Mouse (Mus musculus): ENCODE data around the gene Rbl1. TPM values are rescaled to one million over a fixed set of nuclear protein-coding genes. Genes with fewer than 3 reads are reported as not detected.

Gene Rbl1
- polyA plus RNA-seq, 1 experiment, result 3.2 TPM

DNA sequence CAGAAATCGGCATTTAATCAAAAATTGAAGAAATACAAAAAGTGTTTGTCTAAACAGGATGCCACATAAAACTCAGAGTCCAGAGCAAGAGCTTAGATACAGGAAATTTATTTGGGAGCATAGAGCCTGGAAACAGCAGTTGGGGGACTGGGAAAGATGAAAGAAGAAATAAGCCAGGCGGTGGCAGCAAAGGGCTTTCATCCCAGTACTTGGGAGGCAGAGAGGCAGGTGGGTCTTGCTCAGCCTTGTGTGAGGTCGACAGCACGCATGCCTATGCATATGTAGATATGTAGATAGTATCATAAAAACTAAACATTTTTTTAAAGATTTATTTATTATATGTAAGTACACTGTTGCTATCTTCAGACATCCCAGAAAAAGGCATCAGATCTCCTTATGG lies 76.3 kb downstream of the Rbl1 start:
- DNase-seq, result peak; percentile 13
- Histone ChIP-seq H3K4me3 (ENCODE audit: insufficient read depth, low read depth, low read length) (no peak overlapping the region), H3K27me3 (replicated peaks; ENCODE audit: control insufficient read depth, insufficient read depth, low read length) (no peaks in the 10 kb centered on the region), H3K27ac (ENCODE audit: insufficient read depth, low read depth, low read length) (no peak overlapping the region), H3K4me1 (ENCODE audit: control insufficient read depth, insufficient read depth, low read length) (no peaks in the 10 kb centered on the region), H3K36me3 (ENCODE audit: control insufficient read depth, insufficient read depth, low read length) (no peaks in the 10 kb centered on the region)
- TF ChIP-seq POLR2A (IDR thresholded peaks at IDR 0.05; ENCODE audit: low read depth, low read length), result no peak
- TF ChIP-seq CTCF (conservative IDR thresholded peaks at IDR 0.05; ENCODE audit: insufficient read depth, insufficient read length, low read depth, low read length), result peak; percentile 48
- 61% methylated on average over 4 of the region's 4 CpGs for WGBS

DNA sequence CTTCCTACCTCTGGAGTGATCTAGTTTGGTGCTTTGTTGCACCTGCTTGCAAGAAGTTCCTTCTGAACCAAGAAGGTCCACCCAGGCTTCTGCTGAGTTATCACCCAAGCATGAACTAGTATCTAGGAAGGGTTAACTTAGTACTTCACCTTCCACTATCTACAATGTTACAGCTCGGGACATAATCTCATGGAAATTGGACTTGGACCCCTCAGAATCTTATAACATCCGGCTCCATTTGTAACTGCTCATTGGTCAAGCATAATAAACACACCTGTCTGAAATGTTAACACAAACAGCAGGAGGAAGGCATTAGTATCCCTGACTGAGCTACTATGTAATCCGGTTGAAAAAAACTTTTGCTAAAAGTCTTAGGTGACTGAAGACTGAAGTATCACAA lies 77.0 kb downstream of the Rbl1 start:
- Histone ChIP-seq H3K27ac (ENCODE audit: insufficient read depth, low read depth, low read length) (no peak overlapping the region), H3K4me3 (ENCODE audit: insufficient read depth, low read depth, low read length) (no peak overlapping the region), H3K4me1 (ENCODE audit: control insufficient read depth, insufficient read depth, low read length) (no peaks in the 10 kb centered on the region), H3K27me3 (replicated peaks; ENCODE audit: control insufficient read depth, insufficient read depth, low read length) (no peaks in the 10 kb centered on the region), H3K36me3 (ENCODE audit: control insufficient read depth, insufficient read depth, low read length) (no peaks in the 10 kb centered on the region)
- WGBS, result 68% methylated on average over 3 of the region's 3 CpGs
- no peak for TF ChIP-seq POLR2A (IDR thresholded peaks at IDR 0.05; ENCODE audit: low read depth, low read length)
- TF ChIP-seq CTCF (conservative IDR thresholded peaks at IDR 0.05; ENCODE audit: insufficient read depth, insufficient read length, low read depth, low read length), result no peak
- no peak for DNase-seq

DNA sequence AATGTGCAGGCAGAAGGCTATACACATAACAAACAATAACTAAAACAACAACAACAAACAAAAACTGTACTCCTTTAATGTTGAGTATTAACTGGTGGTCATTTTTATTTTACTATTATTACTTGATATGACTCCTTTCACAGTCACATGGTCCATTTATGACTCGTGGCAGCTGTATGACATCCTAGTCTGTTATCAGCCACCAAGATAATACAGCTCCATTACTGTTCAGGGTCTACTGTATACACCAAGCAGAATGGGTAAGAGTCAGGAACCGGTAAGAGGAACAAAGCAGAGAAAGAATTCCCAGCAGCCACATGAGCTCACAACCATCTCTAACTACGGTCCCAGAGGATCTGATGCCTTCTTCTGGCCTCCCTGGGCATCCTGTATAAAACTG lies 79.1 kb downstream of the Rbl1 start:
- TF ChIP-seq POLR2A (IDR thresholded peaks at IDR 0.05; ENCODE audit: low read depth, low read length), result no peak
- no peak for TF ChIP-seq CTCF (conservative IDR thresholded peaks at IDR 0.05; ENCODE audit: insufficient read depth, insufficient read length, low read depth, low read length)
- H3K27ac ChIP-seq (ENCODE audit: insufficient read depth, low read depth, low read length), result no peak overlapping the region
- H3K4me3 ChIP-seq (ENCODE audit: insufficient read depth, low read depth, low read length), result no peak overlapping the region
- H3K27me3 ChIP-seq (replicated peaks; ENCODE audit: control insufficient read depth, insufficient read depth, low read length), result no peaks in the 10 kb centered on the region
- WGBS, result 88% methylated on average over 3 of the region's 3 CpGs
- DNase-seq, result no peak
- no peaks in the 10 kb centered on the region for H3K36me3 ChIP-seq (ENCODE audit: control insufficient read depth, insufficient read depth, low read length)
- H3K4me1 ChIP-seq (ENCODE audit: control insufficient read depth, insufficient read depth, low read length), result no peaks in the 10 kb centered on the region

DNA sequence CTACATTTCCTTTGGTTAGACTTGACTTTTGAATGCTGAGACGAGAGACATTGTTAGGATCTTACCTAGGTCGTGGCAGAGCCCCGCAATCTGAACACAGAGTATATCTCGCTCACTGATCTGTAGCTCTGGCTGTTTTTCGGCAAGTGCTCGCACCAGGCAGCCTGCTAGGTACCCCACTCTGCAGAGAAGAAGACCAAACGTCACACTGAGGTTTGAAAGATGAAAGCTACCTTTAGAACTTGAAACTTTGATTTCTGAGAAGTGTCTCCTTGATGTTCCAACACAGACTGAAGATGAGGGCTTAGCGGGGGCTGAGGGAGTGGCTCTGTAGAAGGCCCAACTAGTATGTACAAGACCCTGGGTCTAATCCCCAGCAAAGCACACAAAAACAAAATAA lies 82.6 kb downstream of the Rbl1 start:
- Histone ChIP-seq H3K27ac (ENCODE audit: insufficient read depth, low read depth, low read length) (no peak overlapping the region), H3K4me1 (ENCODE audit: control insufficient read depth, insufficient read depth, low read length) (no peaks in the 10 kb centered on the region), H3K36me3 (ENCODE audit: control insufficient read depth, insufficient read depth, low read length) (0 out of 2 replicates have a peak, but pooled peaks cover 1% of the 10 kb centered on the region), H3K4me3 (ENCODE audit: insufficient read depth, low read depth, low read length) (no peak overlapping the region), H3K27me3 (replicated peaks; ENCODE audit: control insufficient read depth, insufficient read depth, low read length) (no peaks in the 10 kb centered on the region)
- no peak for DNase-seq
- no peak for TF ChIP-seq POLR2A (IDR thresholded peaks at IDR 0.05; ENCODE audit: low read depth, low read length)
- no peak for TF ChIP-seq CTCF (conservative IDR thresholded peaks at IDR 0.05; ENCODE audit: insufficient read depth, insufficient read length, low read depth, low read length)
- WGBS, result 90% methylated on average over 8 of the region's 8 CpGs

DNA sequence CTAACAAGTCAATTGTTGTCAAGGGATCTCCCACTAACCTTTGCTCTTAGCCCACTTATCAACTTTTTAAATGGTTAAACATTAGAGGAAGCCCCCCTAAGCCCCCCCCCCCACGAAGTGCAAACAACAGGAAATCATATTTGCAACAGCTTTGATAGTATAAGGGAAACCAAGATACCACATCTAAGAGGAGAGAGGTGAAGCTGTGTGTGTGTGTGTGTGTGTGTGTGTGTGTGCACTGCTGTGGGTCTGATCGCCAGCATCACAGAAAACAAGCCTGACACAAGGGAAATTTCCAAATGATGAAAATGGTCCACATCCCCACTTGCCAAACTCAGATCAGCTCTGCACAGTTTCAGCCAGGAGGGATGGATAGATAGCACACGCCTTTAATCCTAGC lies 85.3 kb downstream of the Rbl1 start:
- 58% methylated on average over 3 of the region's 3 CpGs for WGBS
- Histone ChIP-seq H3K27me3 (replicated peaks; ENCODE audit: control insufficient read depth, insufficient read depth, low read length) (no peaks in the 10 kb centered on the region), H3K36me3 (ENCODE audit: control insufficient read depth, insufficient read depth, low read length) (0 out of 2 replicates have a peak, but pooled peaks cover 1% of the 10 kb centered on the region), H3K4me3 (ENCODE audit: insufficient read depth, low read depth, low read length) (no peak overlapping the region), H3K4me1 (ENCODE audit: control insufficient read depth, insufficient read depth, low read length) (no peaks in the 10 kb centered on the region), H3K27ac (ENCODE audit: insufficient read depth, low read depth, low read length) (no peak overlapping the region)
- TF ChIP-seq CTCF (conservative IDR thresholded peaks at IDR 0.05; ENCODE audit: insufficient read depth, insufficient read length, low read depth, low read length), result no peak
- no peak for TF ChIP-seq POLR2A (IDR thresholded peaks at IDR 0.05; ENCODE audit: low read depth, low read length)
- DNase-seq, result no peak

DNA sequence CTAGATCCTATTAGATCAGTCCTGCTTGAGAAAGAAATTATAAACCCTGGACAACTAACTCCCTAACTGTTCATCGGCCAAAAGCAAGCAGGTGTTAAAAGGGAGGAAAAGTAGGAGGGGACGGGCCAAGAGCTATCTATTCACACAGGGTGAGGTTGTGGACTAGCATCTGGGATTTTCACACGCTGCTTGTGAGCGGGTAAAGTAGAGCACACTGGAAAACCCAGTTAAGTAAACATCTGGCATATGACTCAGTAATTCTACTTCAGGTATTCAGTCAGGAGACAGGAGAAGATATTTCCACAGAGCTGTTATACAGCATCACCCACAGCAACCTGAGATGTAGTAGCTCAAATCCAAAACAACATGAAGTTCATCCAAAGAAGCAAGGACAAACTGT lies 85.8 kb downstream of the Rbl1 start:
- no peaks in the 10 kb centered on the region for H3K4me1 ChIP-seq (ENCODE audit: control insufficient read depth, insufficient read depth, low read length)
- H3K4me3 ChIP-seq (ENCODE audit: insufficient read depth, low read depth, low read length), result no peak overlapping the region
- DNase-seq, result no peak
- H3K27ac ChIP-seq (ENCODE audit: insufficient read depth, low read depth, low read length), result no peak overlapping the region
- 0 out of 2 replicates have a peak, but pooled peaks cover 1% of the 10 kb centered on the region for H3K36me3 ChIP-seq (ENCODE audit: control insufficient read depth, insufficient read depth, low read length)
- TF ChIP-seq POLR2A (IDR thresholded peaks at IDR 0.05; ENCODE audit: low read depth, low read length) (no peak), CTCF (conservative IDR thresholded peaks at IDR 0.05; ENCODE audit: insufficient read depth, insufficient read length, low read depth, low read length) (no peak)
- H3K27me3 ChIP-seq (replicated peaks; ENCODE audit: control insufficient read depth, insufficient read depth, low read length), result no peaks in the 10 kb centered on the region
- WGBS, result 80% methylated on average over 4 of the region's 4 CpGs

DNA sequence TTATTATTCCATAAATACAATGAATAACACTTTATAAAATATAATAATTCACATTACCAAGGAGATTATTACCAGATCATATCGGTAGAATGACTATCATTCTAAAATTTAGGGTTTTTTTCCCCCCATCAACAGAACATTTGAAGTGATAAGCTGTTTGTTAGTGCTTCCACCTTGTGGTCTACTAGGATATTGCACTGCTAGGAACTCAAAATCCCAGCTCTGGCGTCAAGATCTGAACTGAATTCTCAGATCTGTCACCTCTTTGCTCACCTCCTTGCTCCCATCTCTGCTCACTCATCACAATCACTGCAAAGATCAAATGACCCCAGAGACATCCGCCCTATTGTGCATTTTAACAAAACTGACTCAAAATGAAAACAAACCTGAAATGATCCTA lies 87.4 kb downstream of the Rbl1 start:
- peak; percentile 23 for DNase-seq
- Histone ChIP-seq H3K27me3 (replicated peaks; ENCODE audit: control insufficient read depth, insufficient read depth, low read length) (no peaks in the 10 kb centered on the region), H3K36me3 (ENCODE audit: control insufficient read depth, insufficient read depth, low read length) (0 out of 2 replicates have a peak, but pooled peaks cover 1% of the 10 kb centered on the region), H3K4me1 (ENCODE audit: control insufficient read depth, insufficient read depth, low read length) (no peaks in the 10 kb centered on the region), H3K4me3 (ENCODE audit: insufficient read depth, low read depth, low read length) (no peak overlapping the region), H3K27ac (ENCODE audit: insufficient read depth, low read depth, low read length) (no peak overlapping the region)
- WGBS, result 20% methylated on average over 3 of the region's 3 CpGs
- TF ChIP-seq POLR2A (IDR thresholded peaks at IDR 0.05; ENCODE audit: low read depth, low read length), result no peak
- TF ChIP-seq CTCF (conservative IDR thresholded peaks at IDR 0.05; ENCODE audit: insufficient read depth, insufficient read length, low read depth, low read length), result peak; percentile 22; the same call in 1 of the 2 replicates

Measured in kidney, adult 2 months (tissue).